Mouse (Mus musculus) gonadal fat pad, adult 2 months (tissue): Measurements from ENCODE around the gene Hes1. TPM values are rescaled to one million over a fixed set of nuclear protein-coding genes. Genes with fewer than 3 reads are reported as not detected.

Experiments used
- DNase-seq: peaks from one replicate; pipeline ENCODE4 v3.0.0-alpha.2; 2012; ENCODE audit warnings: low read depth
- polyA plus RNA-seq: library from polyadenylated mRNA; depleted of rRNA; stranded (reverse); fragments of >200 nt; gene quantifications from 2 replicates; pipeline ENCODE4 v1.2.3, GENCODE M21; 2012

Hes1 gene
- polyA plus RNA-seq, 1 experiment = 34.6 TPM

DNA sequence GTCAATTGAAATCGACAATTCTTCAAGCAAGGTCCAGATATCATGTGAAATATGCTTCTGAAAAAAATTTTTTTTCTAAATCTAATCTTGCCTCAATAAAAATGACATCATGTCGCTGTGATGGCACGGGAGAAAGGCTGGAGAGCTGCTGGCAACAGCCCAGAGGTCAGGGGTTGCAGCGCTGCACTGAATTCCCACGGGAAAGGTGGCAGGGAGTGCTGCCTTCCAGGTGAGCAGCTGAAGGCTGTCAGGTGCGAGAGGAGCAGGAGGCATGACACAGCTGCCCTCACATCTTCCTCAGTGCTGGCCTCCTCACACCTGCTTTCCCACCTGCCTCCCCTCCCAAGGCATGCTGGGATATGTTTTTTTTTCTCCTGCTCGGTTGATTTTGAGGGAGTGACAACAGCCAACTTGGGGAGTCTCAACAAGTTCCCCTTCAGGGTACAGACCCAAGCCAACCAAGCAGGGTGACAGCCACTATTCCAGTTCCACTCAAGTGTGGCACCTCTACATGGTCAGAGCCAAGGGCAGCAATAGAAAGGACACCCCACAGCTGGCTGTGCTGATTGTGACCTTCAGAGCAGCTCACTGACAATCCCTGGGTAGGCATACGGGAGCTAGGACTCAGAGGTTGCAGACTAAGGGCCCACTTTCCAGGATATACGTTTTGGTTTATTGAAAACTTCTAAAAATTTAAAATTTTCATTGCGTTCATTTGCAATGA lies 13.3 kb upstream of the Hes1 start:
- DNase-seq = no peak

DNA sequence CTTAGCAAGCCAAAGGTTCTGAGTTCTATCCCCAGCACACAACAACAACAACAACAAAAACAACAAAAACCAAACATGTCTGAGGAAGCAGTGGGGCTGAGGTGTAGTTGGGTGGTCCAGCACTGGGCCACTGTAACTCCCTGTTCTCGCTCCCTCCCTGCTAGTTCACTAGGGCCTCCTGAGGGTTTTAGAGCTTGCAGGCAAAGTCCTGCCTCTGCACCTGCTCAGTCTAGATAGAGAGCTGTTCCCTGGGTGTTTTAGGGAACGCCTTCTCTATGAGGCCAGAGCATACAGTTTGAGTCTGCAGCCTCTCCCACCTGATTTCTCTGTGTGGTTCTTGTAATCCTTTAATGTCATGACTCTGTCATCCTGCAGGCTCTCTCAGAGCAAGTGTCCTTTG lies 11.9 kb upstream of the Hes1 start:
- DNase-seq = no peak

DNA sequence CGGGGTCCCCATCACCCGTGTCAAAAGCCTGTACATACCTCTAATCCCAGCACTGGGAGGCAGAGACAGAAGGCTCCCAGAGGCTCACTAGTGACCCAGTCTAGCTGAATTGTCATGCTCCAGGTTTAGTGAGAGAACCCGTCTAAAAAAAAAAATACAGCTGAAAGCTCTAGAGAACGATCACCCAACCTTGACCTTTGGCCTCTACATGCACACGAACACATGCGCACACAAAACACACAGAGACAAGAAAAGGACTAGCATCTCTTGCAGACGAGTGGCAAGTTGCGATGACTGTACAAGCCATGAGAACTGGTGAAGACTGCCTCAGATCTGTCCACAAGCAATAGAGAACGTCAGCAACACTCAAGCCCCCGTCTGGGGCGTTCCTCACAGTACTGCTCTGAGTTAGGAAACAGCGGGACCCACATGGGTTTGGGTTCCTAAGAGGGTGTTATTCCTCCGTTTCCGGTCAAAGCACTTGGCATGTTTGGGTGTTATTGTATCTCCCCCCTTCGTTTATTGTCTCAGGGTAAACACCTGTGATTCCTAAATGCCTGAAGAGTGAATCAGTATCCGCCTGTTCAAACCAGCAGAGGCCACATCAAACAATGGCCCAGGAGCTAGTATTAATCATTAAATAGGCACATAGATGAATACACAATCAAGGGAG lies 11.2 kb upstream of the Hes1 start:
- DNase-seq = no peak

DNA sequence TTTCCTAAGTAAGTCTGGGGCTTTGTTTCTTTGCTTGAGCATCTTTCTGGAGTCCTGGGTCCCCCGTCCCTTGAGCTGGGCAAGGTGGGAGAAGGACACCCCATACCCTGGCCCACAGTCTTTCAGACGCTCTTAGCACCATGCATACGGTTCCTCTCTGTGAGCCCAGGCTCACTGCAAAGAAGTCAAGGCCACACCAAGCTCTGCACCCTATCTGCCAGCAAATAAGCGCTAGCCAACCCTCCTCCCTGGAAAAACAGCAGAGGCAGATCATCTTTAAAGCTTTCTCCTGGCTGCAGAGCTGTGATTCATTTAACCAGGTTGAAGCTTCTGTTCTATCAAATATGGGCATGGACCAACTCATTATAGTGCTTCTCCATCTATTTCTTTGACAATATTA lies 9.6 kb upstream of the Hes1 start:
- DNase-seq = no peak

DNA sequence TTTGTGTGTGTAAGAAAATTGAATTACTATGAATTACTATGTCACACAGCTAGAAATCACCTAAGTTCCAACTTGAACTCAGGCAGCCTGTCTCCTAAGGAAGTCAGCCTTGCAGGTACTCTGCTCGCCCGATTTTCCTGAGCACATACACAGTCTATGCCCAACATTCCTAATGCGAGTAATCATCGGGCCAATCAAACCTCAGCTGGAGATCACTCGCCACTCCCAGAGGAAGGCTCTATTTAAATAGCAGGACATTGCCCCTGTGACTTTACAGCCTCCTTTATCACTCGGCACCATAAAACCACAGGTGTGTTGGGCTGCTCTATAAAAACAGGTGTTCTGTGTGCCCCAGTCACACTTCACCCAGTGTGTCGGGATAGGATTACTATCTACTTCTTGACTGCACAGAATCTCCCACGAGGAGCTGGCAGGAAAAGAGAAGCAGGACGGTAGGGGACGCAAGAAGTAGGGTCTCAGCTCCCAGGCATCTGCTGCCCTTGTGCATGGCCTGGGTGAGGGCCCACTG lies 8.8 kb upstream of the Hes1 start:
- no peak for DNase-seq

DNA sequence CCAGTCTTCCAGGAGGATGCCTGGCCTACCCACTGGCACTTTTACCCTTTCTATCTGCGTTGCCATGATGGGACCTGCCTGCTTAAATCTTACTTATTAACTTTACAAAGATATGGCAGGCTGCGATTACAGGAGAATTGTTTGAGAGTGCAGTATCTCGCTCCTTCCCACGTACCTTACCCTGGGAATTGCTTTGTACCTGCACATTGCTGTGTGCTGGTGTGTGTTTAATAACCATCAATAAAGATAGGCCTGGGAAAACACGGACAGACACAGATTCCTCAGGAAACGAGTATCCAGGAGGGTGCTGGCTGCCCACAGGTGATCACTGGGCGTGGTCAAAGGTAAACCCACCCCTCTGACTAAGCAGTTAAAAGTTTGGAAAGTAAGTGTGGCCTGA lies 8.3 kb upstream of the Hes1 start:
- no peak for DNase-seq

DNA sequence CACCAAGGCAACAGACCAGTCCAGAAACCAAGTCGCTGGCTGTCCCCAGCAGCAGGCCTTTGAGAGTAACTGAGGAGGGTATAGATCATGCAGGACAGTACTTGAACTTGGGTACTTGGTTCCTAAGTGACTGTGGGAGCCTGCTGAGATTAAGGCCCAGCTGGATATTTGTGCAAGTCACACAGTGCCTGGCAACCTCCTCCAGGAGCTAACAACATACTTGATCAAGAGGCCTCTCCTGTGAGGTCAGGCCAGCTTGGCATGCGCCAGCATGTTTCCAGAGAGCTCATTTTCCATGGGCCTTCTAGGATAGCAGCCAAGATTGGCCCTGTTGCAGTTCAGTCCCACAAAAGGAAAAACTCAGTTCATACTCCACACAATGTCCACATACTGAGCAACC lies 7.3 kb upstream of the Hes1 start:
- DNase-seq = no peak

DNA sequence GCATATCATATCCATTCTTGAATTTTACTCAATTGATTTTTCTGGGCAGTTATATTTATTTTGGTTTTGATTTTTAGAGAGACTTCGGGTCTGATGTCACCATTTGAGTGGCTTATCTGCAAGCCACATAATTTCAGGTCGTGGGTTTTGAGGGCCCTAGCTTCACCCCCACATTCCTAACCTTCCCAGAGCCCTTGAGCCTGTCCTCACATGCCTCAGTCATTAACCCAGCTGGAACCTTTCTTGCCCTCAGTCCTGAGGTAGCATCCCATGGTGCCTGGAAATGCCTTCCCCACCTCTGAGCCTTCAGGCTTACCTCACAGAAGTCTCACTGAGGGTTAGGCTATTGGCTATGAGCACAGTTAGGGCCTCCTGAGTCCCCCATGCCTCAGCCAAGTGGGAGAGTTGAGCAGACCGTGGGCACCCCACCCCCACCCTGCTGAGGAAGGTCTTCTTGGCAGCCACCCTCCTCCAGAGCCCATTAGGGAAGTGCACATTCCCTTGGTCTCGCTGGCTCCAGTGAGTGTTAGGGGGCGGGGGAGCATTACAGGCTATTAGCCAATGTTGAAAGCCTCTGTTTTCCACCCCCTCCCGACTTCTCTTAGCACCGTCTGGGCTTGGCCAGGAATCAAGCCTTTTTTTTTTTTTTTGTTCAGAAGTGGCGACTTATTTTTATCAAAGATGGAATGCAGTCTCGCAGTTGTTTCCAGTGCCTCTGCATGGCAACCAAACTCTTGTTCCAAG lies 5.0 kb upstream of the Hes1 start:
- no peak for DNase-seq

DNA sequence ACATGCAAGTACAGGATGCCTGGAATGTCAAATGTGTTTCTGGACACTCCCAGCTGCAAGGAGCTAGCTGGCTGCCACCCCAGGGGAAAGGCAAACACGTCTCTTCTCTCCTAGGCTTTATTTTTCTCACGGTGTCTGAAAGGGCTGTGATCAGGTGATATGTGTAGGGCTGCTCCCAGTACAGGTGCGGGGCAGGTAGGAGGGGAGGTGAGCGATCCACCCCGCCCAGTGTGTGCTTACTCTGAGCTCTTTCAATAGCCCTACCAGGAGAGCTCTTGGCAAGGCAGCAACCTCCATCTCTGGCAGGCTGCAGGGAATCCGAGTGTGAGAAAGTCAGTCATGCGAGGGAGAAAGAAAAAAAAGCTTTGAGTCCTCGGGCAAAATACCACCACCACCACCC lies 3.8 kb upstream of the Hes1 start:
- no peak for DNase-seq

DNA sequence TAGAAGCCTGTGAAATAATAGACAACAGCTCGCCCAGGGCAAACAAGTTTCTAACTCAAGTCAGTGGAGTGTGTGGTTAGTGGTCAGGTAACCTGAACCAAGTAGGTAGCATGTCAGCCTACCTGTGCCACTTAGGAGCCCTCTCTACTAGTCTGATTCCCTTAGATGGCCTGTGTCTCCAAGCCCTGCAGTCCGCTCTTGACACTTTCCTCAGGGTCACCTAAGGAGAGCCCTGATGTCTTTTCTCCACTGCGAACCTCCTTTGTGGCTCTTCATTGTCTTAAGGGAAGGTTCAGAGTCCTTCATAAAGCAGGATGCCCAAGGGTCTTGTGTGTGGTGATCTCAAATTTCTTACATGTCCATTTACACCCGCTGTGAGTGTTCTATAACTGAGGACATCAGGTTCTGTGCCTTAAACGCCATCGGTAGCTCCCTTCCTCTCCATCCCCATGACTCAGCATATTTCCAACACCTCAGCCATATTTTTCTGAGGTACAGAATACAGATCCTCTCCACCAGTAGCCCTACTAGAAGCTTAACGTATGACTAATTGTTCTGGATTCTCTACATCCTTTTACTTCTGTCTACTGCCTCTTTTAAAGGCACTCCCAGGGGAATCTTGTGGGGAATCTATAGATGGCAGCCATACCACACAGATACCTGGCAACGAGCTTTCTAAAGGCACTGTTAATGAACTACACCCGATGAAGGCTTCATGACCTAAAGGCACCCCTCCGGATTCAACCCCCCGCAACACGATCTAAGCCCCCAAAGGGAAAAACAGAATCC lies 1.7 kb upstream of the Hes1 start:
- no peak for DNase-seq

DNA sequence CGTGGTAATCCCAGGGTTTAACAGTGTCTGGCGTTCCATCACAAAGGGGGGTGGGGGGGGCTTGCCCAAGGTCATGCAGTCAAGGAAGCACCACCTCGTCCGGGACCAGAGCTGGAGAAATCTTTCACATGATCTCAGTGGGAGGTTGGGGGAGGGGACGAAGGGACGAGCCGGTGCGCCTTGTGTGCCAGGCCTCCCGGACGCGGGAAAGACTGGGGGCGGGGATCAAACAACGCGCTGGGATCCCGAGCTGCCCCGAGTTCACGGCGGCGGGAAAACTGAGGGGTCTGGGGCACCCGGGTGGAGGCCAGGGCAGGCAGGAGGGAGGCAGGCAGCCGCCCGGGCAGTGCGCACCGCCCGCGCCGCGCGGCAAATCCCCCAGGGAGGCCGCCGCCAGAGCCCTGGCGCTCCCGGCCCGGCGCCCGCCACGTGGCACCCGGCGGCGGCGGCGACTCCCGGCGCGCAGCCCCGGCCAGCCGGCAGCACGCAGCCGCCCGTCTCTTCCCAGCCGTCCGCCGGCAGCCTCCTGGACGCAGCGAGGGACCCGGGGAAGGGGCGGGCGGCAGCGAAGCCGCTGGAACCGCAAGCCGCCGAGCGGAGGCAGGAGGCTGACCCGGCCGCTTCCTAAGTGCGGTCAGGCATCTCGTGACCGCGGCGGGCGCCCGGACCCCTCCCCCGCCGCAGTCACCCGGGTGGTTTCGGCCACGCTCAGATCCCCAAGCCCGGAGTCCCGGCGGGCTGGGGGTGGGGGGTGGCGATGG lies 883 bp upstream of the Hes1 start:
- DNase-seq = no peak

DNA sequence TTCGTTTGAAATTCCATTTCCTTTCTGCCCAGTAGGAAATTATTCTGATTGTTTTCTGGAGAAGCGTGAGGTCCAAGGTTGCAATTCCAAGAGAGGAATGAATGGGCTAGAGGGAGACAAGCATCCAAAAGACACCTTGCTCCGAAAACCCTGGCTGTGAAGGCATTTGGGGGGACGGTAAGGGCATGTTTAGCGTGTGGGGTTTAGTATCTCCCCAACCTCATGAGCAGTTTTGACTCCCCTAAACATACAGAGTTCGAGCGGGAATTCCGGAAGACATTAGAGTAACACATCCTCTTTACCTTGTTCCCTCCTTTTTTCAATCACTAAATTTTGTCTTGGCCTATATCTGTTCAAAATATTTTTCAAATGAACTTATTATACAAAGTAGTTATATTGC lies 429 bp downstream of the Hes1 start:
- DNase-seq = no peak

DNA sequence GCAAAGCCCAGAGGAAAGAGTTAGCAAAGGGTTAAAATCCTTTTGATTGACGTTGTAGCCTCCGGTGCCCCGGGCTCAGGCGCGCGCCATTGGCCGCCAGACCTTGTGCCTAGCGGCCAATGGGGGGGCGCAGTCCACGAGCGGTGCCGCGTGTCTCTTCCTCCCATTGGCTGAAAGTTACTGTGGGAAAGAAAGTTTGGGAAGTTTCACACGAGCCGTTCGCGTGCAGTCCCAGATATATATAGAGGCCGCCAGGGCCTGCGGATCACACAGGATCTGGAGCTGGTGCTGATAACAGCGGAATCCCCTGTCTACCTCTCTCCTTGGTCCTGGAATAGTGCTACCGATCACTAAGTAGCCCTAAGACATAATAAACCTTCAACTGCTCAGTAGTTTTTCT lies 893 bp downstream of the Hes1 start:
- DNase-seq = no peak

DNA sequence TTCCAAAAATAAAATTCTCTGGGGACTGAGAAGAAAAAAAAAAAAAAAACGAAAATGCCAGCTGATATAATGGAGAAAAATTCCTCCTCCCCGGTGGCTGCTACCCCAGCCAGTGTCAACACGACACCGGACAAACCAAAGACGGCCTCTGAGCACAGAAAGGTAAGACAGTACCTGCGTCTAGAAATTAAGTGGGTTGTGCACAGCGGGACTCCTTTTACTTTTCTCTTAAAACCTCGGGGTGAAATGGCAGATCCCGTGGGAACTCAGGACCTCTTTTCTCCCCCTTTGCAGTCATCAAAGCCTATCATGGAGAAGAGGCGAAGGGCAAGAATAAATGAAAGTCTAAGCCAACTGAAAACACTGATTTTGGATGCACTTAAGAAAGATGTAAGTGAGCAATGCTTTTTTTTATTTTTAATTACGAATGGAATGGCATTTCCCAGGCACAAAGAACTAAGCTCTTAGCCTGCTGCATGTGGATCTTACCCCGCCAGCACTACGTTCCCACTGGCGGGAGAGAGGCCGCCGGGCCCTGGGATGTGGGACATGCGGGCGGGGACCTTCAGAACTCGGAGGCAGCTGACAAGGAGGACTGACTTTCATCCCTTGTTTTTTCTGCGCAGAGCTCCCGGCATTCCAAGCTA lies 1.5 kb downstream of the Hes1 start:
- no peak for DNase-seq

DNA sequence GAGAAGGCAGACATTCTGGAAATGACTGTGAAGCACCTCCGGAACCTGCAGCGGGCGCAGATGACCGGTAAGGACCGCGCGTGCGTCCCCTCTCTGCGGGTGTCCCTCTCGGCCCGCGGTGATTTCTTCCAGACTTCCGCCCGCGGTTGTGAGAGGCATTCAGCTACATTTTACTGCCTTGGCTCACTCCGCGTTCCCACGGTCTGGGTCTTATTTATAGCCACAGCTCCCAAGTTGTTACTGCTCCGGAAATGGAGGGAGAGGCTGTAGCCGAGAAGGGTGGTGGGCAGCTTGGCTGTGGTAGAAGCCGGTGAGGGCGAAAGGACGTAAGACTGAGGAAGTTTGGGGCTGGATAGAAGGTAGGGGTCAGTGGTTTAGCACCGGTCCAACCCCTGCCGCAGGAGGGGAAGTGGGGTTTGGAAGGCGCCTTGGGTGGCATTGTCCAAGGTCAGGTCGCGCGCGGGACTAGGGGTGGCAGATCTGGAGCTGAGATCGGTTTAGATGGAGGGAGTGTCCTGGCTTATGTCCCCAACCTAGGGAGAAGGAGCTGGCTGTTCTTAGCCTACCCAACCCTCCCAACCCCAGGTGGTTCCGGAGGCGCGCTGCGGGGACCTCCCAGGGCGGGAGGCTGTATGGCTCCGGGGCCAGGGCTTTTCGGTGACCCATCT lies 2.1 kb downstream of the Hes1 start:
- no peak for DNase-seq

DNA sequence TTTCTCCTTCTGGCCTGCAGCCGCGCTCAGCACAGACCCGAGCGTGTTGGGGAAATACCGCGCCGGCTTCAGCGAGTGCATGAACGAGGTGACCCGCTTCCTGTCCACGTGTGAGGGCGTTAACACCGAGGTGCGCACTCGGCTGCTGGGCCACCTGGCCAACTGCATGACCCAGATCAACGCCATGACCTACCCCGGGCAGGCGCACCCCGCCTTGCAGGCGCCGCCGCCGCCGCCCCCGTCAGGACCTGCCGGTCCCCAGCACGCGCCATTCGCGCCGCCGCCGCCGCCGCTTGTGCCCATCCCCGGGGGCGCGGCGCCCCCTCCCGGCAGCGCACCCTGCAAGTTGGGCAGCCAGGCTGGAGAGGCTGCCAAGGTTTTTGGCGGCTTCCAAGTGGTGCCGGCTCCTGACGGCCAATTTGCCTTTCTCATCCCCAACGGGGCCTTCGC lies 2.7 kb downstream of the Hes1 start:
- no peak for DNase-seq

DNA sequence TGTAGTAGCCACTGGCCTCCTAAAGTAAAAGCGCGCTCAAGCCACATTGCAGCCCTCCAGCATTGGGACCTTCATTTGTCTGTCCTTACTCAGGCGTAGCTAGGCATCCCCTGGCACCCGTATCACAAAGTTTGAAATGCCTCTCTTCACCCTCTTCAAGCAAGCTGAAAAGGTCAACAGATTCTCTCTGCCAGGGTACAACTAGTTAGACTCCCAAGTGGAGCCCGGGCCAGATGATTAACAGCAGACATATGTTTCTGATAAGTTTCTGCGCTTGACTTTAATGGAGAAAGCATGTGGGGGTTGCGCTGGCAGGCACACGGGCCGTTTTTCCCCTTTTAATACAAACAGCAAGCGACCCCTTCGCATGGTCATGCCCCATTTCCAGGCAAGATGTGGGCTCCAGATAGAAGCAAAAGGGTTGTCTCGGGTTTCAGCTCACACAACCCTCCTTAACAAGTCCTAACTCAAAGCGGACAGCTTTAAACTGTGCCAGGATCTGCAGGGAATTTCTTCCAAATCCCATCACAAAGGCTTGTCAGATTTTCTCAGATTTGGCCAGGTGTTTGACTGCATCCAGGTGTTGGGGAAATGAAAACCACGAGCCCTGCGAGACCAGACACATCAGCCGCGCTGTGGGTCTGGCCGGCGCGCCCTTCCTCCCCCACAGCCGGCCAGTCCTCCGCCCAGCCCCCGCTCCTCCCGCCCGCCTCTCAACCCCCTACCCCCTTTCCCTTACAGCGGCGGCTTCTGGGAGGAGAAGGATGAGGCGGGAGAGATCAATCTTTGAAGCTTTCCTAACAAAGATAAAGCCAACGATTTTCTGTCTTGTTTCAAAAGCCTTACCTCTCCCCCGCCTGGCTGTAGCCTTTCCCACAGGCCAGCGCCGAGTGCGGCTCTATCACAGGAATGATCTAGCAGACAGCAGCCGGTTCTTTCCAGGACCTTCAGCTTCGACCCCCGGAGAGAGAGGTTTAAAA lies 4.1 kb downstream of the Hes1 start:
- DNase-seq = no peak

DNA sequence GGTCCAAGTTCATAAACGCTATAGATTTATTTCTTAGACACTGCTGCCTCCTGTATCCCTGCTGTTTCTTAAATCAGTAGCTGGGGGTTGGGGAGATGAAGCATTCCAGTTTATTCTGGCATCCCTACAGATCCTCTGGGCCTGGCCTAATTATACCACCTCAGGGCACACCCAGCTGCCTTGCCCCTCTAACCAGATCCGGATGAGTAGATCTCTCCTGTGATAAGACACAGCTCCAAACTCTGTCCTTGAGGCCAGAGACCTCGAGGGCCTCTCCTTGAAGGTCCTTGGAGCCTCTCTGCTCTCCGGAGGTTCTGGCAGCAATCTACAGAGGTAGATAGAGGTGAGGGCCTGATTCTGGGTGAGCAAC lies 5.4 kb downstream of the Hes1 start:
- DNase-seq = no peak
